Comparison of ENCODE assay signal across 10 mouse cellular contexts in the genomic region with DNA sequence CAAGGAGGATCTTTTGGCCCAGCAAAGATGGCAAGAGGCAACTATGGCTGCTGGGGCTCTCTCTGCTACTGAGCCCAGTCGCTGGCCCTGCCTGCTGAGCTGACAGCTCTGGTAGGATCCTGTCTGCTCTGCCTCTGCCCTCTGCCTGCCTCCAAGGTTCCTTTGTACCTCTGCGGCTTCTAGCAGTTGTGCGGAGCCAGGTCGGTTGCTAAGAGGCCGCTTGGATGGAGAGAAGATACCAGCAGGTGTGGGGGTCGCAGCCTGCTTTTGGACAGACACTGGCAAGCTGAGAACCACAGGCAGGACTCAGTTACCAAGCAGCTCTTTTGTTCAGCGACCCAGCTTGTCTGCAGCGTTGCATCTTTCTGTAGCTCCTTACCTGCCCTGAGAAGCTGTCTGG.
DNase-seq lines count a peak whose midpoint lies in the region; ATAC-seq and TF ChIP-seq lines count a peak whose summit lies in the region.
"Had no signal": no experiment of that assay in that cellular context is flagged by ENCODE, and none has a peak within 500 bp of the region (broad histone marks: within the 10 kb centered on the region; RNA-seq: fewer than 3 reads in every experiment).

No protein-coding gene starts in this region.

- H3K4me1 ChIP-seq in forebrain, embryonic 13.5 days, result peaks cover 49% of the 10 kb centered on the region
- peaks cover 53% of the 10 kb centered on the region for H3K4me1 ChIP-seq in limb, embryonic 10.5 days
- no peaks in the 10 kb centered on the region for H3K4me1 ChIP-seq in lung, adult 2 months (ENCODE audit: control insufficient read depth, insufficient read depth, low read length)

- peak; percentile 7 for DNase-seq in retina, postnatal 1 day
- no peak for DNase-seq in retina, embryonic 14.5 days (ENCODE audit: low spot score)
- no peak for DNase-seq in limb, embryonic 10.5 days (ENCODE audit: low spot score)
- no peak for DNase-seq in lung, adult 2 months
- DNase-seq in lung, postnatal 14 days, result no peak
- no peak for DNase-seq in adrenal gland, postnatal 25 days
- DNase-seq: heart, postnatal 10 days had no signal

- no peak for ATAC-seq in forebrain, embryonic 13.5 days

- TF ChIP-seq POLR2A in lung, adult 2 months (IDR thresholded peaks at IDR 0.05; ENCODE audit: borderline replicate concordance, extremely low read depth, low read depth, low read length), result no peak

- no peaks in the 10 kb centered on the region for H3K27me3 ChIP-seq in forebrain, embryonic 13.5 days
- H3K27me3 ChIP-seq in limb, embryonic 10.5 days (ENCODE audit: low read depth, poor library complexity, severe bottlenecking), result no peaks in the 10 kb centered on the region

- TF ChIP-seq CTCF in lung, adult 2 months (IDR thresholded peaks at IDR 0.05; ENCODE audit: insufficient read depth, low read length), result no peak

- no peaks in the 10 kb centered on the region for H3K36me3 ChIP-seq in forebrain, embryonic 13.5 days (ENCODE audit: poor library complexity, severe bottlenecking)
- no peaks in the 10 kb centered on the region for H3K36me3 ChIP-seq in limb, embryonic 10.5 days

- peak overlapping the region; percentile 53 for H3K9ac ChIP-seq in forebrain, embryonic 13.5 days

- peak overlapping the region; percentile 95 for H3K27ac ChIP-seq in forebrain, embryonic 13.5 days
- H3K27ac ChIP-seq in limb, embryonic 10.5 days, result peak overlapping the region; percentile 37; the same call in 1 of the 2 replicates
- H3K27ac ChIP-seq: macrophage had no signal

- H3K4me3 ChIP-seq in forebrain, embryonic 13.5 days, result no peak overlapping the region
- H3K4me3 ChIP-seq in limb, embryonic 10.5 days, result no peak overlapping the region
- H3K4me3 ChIP-seq in lung, adult 2 months (replicated peaks; ENCODE audit: extremely low read depth, low read depth, low read length), result no peak overlapping the region

- peak overlapping the region; percentile 16; the same call in 1 of the 2 replicates for H3K4me2 ChIP-seq in forebrain, embryonic 13.5 days
- H3K4me2 ChIP-seq: liver, embryonic 11.5 days had no signal

- H3K9me3 ChIP-seq in forebrain, embryonic 13.5 days (replicated peaks), result no peaks in the 10 kb centered on the region
- H3K9me3 ChIP-seq in limb, embryonic 10.5 days (replicated peaks), result no peaks in the 10 kb centered on the region

- WGBS in forebrain, embryonic 13.5 days, result 24% methylated on average over 8 of the region's 8 CpGs
- WGBS in limb, embryonic 10.5 days, result 56% methylated on average over 8 of the region's 8 CpGs
- WGBS in lung, adult 2 months, result 71% methylated on average over 8 of the region's 8 CpGs
